Mouse (Mus musculus) brain, embryonic 14.5 days (tissue): ENCODE results near the gene Klf9.

ENCODE experiments used
- CTCF ChIP-seq: fragments of 200-500 bp; IDR thresholded peaks from 2 replicates; pipeline ENCODE4 v1.5.1; 2012; ENCODE audit warnings: inconsistent platforms, mild to moderate bottlenecking, moderate library complexity, borderline replicate concordance; ENCODE audit not compliant: insufficient read depth, insufficient read length; ENCODE audit errors: extremely low read depth
- POLR2A ChIP-seq: fragments of 200-500 bp; IDR thresholded peaks from 2 replicates; pipeline ENCODE4 v1.6.1; 2012; ENCODE audit warnings: mild to moderate bottlenecking, inconsistent platforms, borderline replicate concordance; ENCODE audit not compliant: poor library complexity, insufficient read depth, insufficient read length, severe bottlenecking; ENCODE audit errors: extremely low read depth

DNA sequence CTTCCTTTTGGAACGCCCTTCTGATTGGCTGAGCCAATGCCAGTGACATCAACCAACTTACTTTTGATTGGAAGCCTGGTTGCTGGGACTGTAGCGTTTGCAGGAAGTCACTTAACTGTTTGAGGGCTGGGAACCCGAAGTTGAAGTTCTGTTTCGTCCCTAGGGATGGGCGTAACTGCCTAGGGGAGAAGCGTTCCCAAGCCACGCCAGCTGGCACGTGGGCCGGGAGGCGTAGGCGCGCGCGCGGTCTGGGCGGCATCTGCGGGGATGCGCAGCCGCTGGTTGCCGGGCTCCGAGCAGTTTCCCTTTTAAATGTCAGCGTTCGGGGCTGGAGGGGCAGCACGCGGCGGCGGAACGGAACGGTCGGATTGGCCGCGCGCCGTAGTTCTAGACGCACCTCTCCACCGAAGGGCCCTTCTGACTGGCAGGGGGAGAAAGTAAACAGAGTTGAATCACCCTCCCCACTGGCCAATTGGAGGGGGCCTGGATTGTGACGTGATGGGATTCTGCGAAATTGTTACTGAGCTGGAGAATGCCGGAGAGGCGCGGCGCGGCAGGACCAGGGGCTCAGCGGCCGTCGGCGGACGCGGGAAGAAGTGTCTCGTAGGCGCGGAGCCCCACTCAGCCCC is at the start of gene Klf9:
- no peak for TF ChIP-seq CTCF
- no peak for TF ChIP-seq POLR2A
